Mouse (Mus musculus) spleen, postnatal 14 days (tissue): ENCODE results near the gene Mrpl24.

Experiments
- DNase-seq, 2 experiments: peaks; one replicate each; pipeline ENCODE4 v3.0.0; 2021 to 2022; ENCODE audit warnings: low spot score in 2 of 2

Mrpl24 gene

GRCm38 (mm10) chr3:87947056-87947810 lies 27.9 kb downstream of the Mrpl24 start:
- DNase-seq = no peak

GRCm38 (mm10) chr3:87947811-87948199 lies 28.5 kb downstream of the Mrpl24 start:
- DNase-seq = no peak

- no peak for DNase-seq
Observed at GRCm38 (mm10) chr3:87948378-87949265, 29.3 kb downstream of the Mrpl24 start, which contains the start of gene Crabp2. Gene Crabp2, plus strand, starts transcription at chr3:87948666.

GRCm38 (mm10) chr3:87949266-87949954 lies 30.1 kb downstream of the Mrpl24 start:
- no peak for DNase-seq

- no peak for DNase-seq
Observed at GRCm38 (mm10) chr3:87949955-87950515, 30.7 kb downstream of the Mrpl24 start.

- no peak for DNase-seq
Observed at GRCm38 (mm10) chr3:87951946-87952345, 32.6 kb downstream of the Mrpl24 start.

GRCm38 (mm10) chr3:87952440-87952839 lies 33.1 kb downstream of the Mrpl24 start:
- DNase-seq = no peak

GRCm38 (mm10) chr3:87958056-87958455 lies 38.8 kb downstream of the Mrpl24 start:
- no peak for DNase-seq

GRCm38 (mm10) chr3:87958476-87958875 lies 39.2 kb downstream of the Mrpl24 start:
- DNase-seq = no peak

GRCm38 (mm10) chr3:87958967-87959366 lies 39.7 kb downstream of the Mrpl24 start:
- DNase-seq = no peak

GRCm38 (mm10) chr3:87959371-87959770 lies 40.1 kb downstream of the Mrpl24 start:
- no peak for DNase-seq

GRCm38 (mm10) chr3:87960191-87960585 lies 40.9 kb downstream of the Mrpl24 start:
- no peak for DNase-seq

- peak; percentile 21 to 41 for DNase-seq
Observed at GRCm38 (mm10) chr3:87960586-87961191, 41.4 kb downstream of the Mrpl24 start.

GRCm38 (mm10) chr3:87970184-87970938 lies 51.1 kb downstream of the Mrpl24 start:
- DNase-seq = no peak

GRCm38 (mm10) chr3:87970939-87971488 lies 51.7 kb downstream of the Mrpl24 start, which contains the start of gene Nes:
Gene Nes, plus strand, starts transcription at chr3:87971078.
- DNase-seq = no peak

- no peak for DNase-seq
Observed at GRCm38 (mm10) chr3:87971489-87972202, 52.3 kb downstream of the Mrpl24 start.

- no peak for DNase-seq
Observed at GRCm38 (mm10) chr3:87972203-87972664, 52.9 kb downstream of the Mrpl24 start.

GRCm38 (mm10) chr3:87972776-87973175 lies 53.5 kb downstream of the Mrpl24 start:
- no peak for DNase-seq
